Mouse (Mus musculus) left cerebral cortex, adult 2 months (tissue): ENCODE results near the gene Camsap3. TPM values are rescaled to one million over a fixed set of nuclear protein-coding genes. Genes with fewer than 3 reads are reported as not detected.
A peak's percentile ranks its signal among the peaks of the same experiment; 100 is the strongest.

Experiments used
- DNase-seq, 2 experiments: peaks; one replicate each; pipeline ENCODE4 v3.0.0; 2021 to 2022; ENCODE audit warnings: low spot score in 2 of 2, mixed read lengths in 1 of 2; ENCODE audit errors: extremely low spot score in 1 of 2
- H3K27ac ChIP-seq: fragments of 200-600 bp; 2 replicates; pipeline ENCODE4 v1.8.1; 2022
- H3K4me3 ChIP-seq: fragments of 200-600 bp; 2 replicates; pipeline ENCODE4 v1.8.1; 2022
- CTCF ChIP-seq: fragments of 200-600 bp; IDR thresholded peaks from 2 replicates; pipeline ENCODE4 v1.8.1; 2022; ENCODE audit warnings: antibody characterized with exemption, mild to moderate bottlenecking, moderate library complexity
- intact Hi-C: fragments of 180-260 bp; cut with DNase I; formaldehyde crosslinking; loops from one replicate; pipeline ENCODE4 v1.15.1; 2025
- total RNA-seq, 2 experiments: library from RNA; stranded (reverse); gene quantifications; 2 replicates each; pipeline ENCODE4 v1.2.3; 2021

The Camsap3 gene
- total RNA-seq, 2 experiments from 2014 or later = 33.6 to 35.4 TPM

DNA sequence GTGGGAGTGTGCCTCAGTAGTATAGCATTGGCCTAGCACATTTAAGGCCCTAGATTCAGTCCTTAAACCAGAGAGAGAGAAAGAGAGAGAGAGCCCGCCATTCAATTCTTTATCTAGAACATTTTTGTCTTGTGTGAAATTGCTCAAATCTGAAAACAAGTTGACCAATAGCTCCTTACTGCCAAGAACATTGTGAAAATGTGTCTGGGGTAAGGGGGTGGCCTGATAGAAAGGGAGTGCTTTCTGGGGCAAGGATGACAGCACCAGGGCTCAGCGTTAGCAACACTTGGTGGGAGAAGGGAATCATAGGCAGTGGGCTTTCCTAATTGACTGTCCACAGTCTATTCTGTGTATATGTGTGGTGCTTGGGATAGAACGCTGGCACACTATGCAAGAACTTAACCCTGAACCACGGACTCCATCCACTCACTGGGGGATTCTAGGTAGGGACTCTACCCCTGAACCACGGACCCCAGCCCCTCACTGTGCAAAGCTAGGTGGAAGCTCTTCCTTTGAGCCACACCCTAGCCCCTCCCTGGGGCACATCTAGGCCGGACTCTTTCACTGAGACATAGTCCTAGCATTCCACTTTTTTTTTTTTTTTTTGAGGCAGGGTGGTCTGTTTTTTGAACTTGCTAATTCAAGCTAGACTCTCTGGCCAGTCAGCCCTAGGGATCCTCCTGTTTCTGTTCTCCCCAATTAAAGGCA, 59.9 kb downstream of the Camsap3 start:
- Histone ChIP-seq H3K27ac (no peak overlapping the region), H3K4me3 (no peak overlapping the region)
- intact Hi-C loops = no loop called here
- no peak for TF ChIP-seq CTCF
- no peak for DNase-seq

DNA sequence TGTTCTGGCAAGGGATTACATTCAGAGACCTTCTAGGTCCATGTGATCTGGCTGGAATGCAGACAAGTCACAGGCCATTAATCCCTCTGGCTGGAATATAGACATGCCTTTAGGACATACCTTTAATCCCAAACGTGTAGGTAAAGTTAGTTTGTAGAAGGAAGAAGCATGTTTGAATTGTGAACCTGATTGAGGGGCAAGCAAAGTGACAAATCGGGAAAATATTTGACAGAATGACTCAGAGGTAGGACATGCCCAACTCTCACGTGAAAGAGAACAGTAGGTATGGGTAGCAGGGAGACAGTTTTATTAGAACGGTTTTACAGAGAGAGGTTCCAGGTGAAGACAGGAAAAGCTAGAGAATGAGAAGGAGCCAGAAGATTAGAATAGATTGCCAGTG, 60.5 kb downstream of the Camsap3 start:
- no peak for DNase-seq
- intact Hi-C loops = no loop called here
- TF ChIP-seq CTCF = no peak

DNA sequence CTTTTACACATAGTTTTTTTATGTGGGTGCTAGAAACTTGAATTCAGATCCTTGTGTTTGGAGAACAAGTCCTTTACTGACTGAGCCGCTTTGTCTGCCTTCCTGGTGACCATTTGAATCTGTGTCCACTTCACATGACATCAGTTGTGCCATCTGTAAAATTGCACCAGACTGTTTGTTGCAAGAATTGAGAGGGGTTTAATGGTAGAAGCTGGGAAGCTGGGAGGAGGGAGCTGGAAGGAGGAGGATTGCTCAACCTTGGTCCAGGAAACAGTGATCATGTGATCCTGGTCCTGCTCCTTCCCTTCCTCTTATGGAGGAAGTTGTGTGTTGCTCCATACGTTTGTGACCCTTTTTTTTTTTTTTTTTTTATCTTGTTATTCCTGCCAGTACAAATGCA, 61.2 kb downstream of the Camsap3 start:
- H3K4me3 ChIP-seq = no peak overlapping the region
- no peak for TF ChIP-seq CTCF
- no peak overlapping the region for H3K27ac ChIP-seq
- intact Hi-C loops = no loop called here
- DNase-seq = no peak

More for the DNA sequence above, 60.5 kb downstream of the Camsap3 start:
- no peak overlapping the region for H3K27ac ChIP-seq
- no peak overlapping the region for H3K4me3 ChIP-seq

DNA sequence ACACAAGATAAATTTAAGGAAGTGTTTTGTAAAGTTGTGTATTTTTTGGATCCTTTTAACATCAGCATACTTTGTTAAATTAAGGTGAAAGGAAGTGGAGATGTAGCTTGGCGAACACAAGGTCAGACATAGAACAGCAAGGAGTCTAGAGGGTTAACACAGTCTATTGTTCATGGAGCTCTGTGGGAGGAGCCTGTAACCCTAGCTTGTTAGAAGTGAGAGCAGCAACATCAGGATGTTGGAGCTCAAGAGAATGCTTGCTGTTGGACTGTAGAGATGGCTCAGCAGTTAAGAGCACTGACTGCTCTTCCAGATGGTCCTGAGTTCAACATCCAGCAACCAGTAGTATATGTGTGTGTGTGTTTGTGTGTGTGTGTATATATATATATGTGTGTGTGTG, 61.9 kb downstream of the Camsap3 start:
- Histone ChIP-seq H3K4me3 (no peak overlapping the region), H3K27ac (no peak overlapping the region)
- intact Hi-C loops = no loop called here
- no peak for DNase-seq
- no peak for TF ChIP-seq CTCF

DNA sequence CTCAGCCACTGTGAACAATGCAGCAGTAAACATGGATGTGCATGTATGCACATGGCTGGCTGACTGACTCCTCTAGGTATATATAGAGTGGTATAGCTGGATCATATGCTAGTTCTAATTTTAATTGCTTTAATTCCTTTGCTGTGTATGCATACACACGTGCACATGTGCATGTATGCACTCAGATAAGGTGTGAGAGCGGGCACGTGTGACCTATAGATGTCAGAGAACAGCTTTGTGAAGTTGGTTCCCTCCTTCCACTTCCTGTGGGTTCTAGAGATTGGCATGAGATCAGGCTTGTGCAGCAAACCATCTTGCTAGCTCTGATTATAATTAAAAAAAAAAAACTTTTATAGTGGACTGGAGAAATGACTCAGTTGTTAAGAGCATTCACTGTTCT, 65.8 kb downstream of the Camsap3 start:
- DNase-seq = no peak
- Histone ChIP-seq H3K4me3 (no peak overlapping the region), H3K27ac (no peak overlapping the region)
- intact Hi-C loops = no loop called here
- TF ChIP-seq CTCF = no peak

DNA sequence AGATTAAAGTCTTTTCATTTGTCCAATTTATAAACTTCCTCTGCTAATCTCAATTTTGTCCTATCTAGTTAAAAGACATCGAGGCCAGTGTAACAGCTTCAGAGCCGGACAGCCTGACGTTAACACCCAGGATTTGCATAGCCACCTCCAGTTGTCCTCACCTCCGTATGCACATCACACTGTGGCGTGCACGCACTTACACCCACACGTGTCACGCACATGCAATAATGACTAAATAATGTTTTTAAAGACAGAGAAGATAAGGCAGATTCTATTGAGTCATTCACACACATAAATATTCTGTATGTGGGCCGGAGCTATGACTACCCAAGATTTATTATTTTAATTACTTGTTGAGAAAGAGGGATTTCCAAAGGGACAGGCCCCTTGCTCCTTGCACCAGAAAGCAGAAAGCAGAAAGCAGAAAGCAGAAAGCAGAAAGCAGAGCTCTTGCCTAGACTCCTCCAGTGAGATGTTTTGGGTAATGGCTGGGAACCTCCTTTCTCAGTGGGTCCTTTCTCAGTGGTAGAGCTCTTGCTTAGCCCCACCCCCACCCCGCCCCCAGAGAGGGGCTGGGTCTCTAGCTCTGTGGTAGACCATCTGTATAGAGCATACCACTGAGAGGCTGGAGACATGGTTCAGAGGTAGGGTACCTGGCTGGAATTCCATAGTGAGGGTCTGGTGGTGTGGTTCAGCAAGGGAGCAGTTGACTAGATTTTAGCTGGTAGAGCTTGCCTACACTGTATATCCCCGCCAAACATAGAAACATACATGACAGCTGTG, 67.8 kb downstream of the Camsap3 start:
- Histone ChIP-seq H3K4me3 (no peak overlapping the region), H3K27ac (no peak overlapping the region)
- intact Hi-C loops = no loop called here
- no peak for DNase-seq
- TF ChIP-seq CTCF = no peak

DNA sequence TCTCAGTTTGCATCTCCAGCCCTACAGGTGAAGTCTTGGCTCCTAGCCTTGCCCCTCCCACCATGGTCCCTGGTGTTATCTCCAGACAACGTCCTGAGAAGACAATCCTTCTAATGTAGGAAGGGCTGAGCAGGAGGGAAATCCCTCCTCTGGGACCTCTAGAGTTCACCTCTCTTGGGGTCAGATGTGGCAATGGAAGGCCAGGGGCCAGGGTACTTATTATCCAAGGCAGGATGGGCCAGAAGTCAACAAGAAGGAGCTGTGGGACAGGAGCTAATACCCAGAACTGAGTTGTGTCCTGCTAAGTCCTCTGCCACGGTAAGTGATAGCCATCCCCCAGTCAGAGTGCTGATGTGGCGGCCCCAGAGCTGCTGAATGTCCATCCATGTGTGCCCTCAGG, 68.4 kb downstream of the Camsap3 start, which contains the start of gene Retn:
TSS of gene Retn (plus strand) at position 245 of the 400 bp plus-strand sequence.
- TF ChIP-seq CTCF = no peak
- Histone ChIP-seq H3K27ac (no peak within 1 kb of the TSS), H3K4me3 (no peak within 1 kb of the TSS)
- no peak for DNase-seq
- intact Hi-C loops = no loop called here

DNA sequence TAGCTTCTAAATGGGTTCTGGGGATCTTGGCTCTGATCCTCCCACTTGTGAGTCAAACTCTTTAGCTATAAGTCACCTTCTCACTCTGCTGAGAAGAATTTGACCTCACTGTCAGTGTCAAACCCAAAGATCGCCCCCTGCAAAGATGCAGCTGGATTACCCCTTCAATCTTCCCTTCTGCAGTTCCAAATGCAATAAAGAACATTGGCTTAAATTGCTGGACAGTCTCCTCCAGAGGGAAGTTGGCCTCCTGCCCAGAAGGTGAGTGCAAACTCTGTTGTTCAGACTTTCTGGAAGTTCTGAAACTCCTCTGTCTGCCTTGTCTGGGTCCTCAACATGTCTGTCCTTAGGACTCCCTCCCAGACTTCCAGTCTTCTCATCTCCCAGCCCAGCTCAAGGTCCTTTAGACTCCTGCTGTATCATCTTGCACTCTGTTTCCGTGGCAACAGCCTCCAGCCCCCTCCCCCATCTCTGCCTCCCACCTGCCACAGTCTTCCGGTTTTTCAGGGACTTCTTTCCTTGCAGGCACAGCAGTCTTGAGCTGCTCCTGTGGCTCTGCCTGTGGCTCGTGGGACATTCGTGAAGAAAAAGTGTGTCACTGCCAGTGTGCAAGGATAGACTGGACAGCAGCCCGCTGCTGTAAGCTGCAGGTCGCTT, 69.8 kb downstream of the Camsap3 start:
- peak; percentile 35 to 49 for DNase-seq
- intact Hi-C loops = no loop called here
- no peak for TF ChIP-seq CTCF
- no peak overlapping the region for H3K4me3 ChIP-seq
- no peak overlapping the region for H3K27ac ChIP-seq

Other genes with a start within 250 kb of the Camsap3 start
- under 1 TPM in 1 of 2 experiments, not detected in 1; 0.23 TPM for gene A430078G23Rik, start 233.9 kb upstream of the Camsap3 start, total RNA-seq
- gene Arhgef18, start 194.3 kb upstream of the Camsap3 start, total RNA-seq = 10 to 100 TPM; 47.8 to 49.3 TPM
- under 1 TPM; 0.84 to 0.88 TPM for gene Pex11g, start 119.6 kb upstream of the Camsap3 start, total RNA-seq
- gene Tex45, start 116.4 kb upstream of the Camsap3 start, total RNA-seq = under 1 TPM in 1 of 2 experiments, not detected in 1; 0.23 TPM
- gene Zfp358, start 94.2 kb upstream of the Camsap3 start, total RNA-seq = 10 to 100 TPM; 32.4 to 34.8 TPM
- gene Mcoln1, start 86.8 kb upstream of the Camsap3 start, total RNA-seq = 10 to 100 TPM; 90.6 to 96.1 TPM
- gene Pnpla6, start 71.9 kb upstream of the Camsap3 start, total RNA-seq = 10 to 100 TPM; 76.5 to 86.0 TPM
- not detected for gene C330021F23Rik, start 19.3 kb upstream of the Camsap3 start, total RNA-seq
- gene Xab2, start 34.0 kb downstream of the Camsap3 start, total RNA-seq = 10 to 100 TPM; 37.3 to 38.4 TPM
- gene Pet100, start 34.3 kb downstream of the Camsap3 start, total RNA-seq = 10 to 100 TPM; 72.8 to 84.1 TPM
- gene Pcp2, start 38.3 kb downstream of the Camsap3 start, total RNA-seq = not detected
- gene Stxbp2, start 43.7 kb downstream of the Camsap3 start, total RNA-seq = 10 to 100 TPM; 50.7 to 65.6 TPM
- gene Retn, start 68.5 kb downstream of the Camsap3 start, total RNA-seq = 1 to 10 TPM in 1 of 2 experiments, under 1 TPM in 1; 0.79 to 1.2 TPM
- gene Mcemp1, start 78.5 kb downstream of the Camsap3 start, total RNA-seq = under 1 TPM; 0.23 to 0.37 TPM
- gene Fcor, start 85.1 kb downstream of the Camsap3 start, total RNA-seq = 10 to 100 TPM; 10.8 to 14.2 TPM
- 10 to 100 TPM; 26.4 to 27.2 TPM for gene Trappc5, start 89.0 kb downstream of the Camsap3 start, total RNA-seq
- gene Fcer2a, start 106.9 kb downstream of the Camsap3 start, total RNA-seq = not detected
- gene Clec4g, start 133.4 kb downstream of the Camsap3 start, total RNA-seq = not detected
- 1 to 10 TPM in 1 of 2 experiments, under 1 TPM in 1; 0.54 to 1.5 TPM for gene Cd209a, start 161.7 kb downstream of the Camsap3 start, total RNA-seq